Mouse (Mus musculus) neural tube, embryonic 11.5 days (tissue): ENCODE results near the gene Wipf2. TPM values are rescaled to one million over a fixed set of nuclear protein-coding genes. Genes with fewer than 3 reads are reported as not detected.
"Not testable (repeated sequence)": the region's sequence is repeated elsewhere in the genome, so short reads cannot be mapped to it uniquely, and the experiment has no call there.

Experiments used
- ATAC-seq: fragments of 200-750 bp; cut with Nextera tagmentation; 2 replicates; pipeline ENCODE4 v1.8.0; 2017; ENCODE audit warnings: moderate number of reproducible peaks, mild to moderate bottlenecking, moderate TSS enrichment, moderate library complexity; ENCODE audit not compliant: insufficient read depth, low FRiP score, low TSS enrichment
- DNase-seq: peaks from one replicate; pipeline ENCODE4 v3.0.0-alpha.2; 2015; ENCODE audit warnings: low spot score
- H3K27ac ChIP-seq: fragments of 300-500 bp; sonication (generic); 2 replicates; pipeline ENCODE4 v1.5.1; 2014; ENCODE audit warnings: low read depth, mild to moderate bottlenecking, low read length
- H3K27me3 ChIP-seq: fragments of 300-500 bp; sonication (generic); 2 replicates; pipeline ENCODE4 v1.6.1; 2014; ENCODE audit warnings: mild to moderate bottlenecking, low read length, mixed read lengths; ENCODE audit not compliant: control insufficient read depth, insufficient read depth
- H3K36me3 ChIP-seq: fragments of 300-500 bp; sonication (generic); 2 replicates; pipeline ENCODE4 v1.6.1; 2014; ENCODE audit warnings: mild to moderate bottlenecking, low read length, moderate library complexity, mixed read lengths; ENCODE audit not compliant: control insufficient read depth, insufficient read depth
- H3K4me1 ChIP-seq: fragments of 300-500 bp; sonication (generic); 2 replicates; pipeline ENCODE4 v1.6.1; 2014; ENCODE audit warnings: low read length, mixed read lengths; ENCODE audit not compliant: control insufficient read depth, insufficient read depth
- H3K4me2 ChIP-seq: fragments of 300-500 bp; sonication (generic); 2 replicates; pipeline ENCODE4 v1.6.1; 2014; ENCODE audit warnings: low read depth, mild to moderate bottlenecking, moderate library complexity
- H3K4me3 ChIP-seq: fragments of 300-500 bp; sonication (generic); 2 replicates; pipeline ENCODE4 v1.5.1; 2014; ENCODE audit warnings: low read depth, low read length
- H3K9ac ChIP-seq: fragments of 300-500 bp; sonication (generic); 2 replicates; pipeline ENCODE4 v1.6.1; 2014; ENCODE audit warnings: mild to moderate bottlenecking, low read length
- H3K9me3 ChIP-seq: fragments of 300-500 bp; sonication (generic); 2 replicates; pipeline ENCODE4 v1.6.1; 2016; ENCODE audit warnings: low read length; ENCODE audit not compliant: control insufficient read depth
- whole genome bisulfite sequencing: fragments of 180-500 bp; shearing (Covaris S2); extraction: QIAGEN DNeasy Blood & Tissue Kit; methylation state at CpG from one replicate; pipeline ENCODE4 v1.1.7; 2014; 5-methylcytosine and 5-hydroxymethylcytosine counted together
- polyA plus RNA-seq: library from polyadenylated mRNA; unstranded; fragments of >200 nt; fragmentation: Nextera tagmentation; extraction: Ambion mirVana; gene quantifications from 2 replicates; pipeline ENCODE4 v1.2.1, GENCODE M21; 2014

Gene Wipf2
- polyA plus RNA-seq, 1 experiment from 2014 or later: 5.6 TPM

DNA sequence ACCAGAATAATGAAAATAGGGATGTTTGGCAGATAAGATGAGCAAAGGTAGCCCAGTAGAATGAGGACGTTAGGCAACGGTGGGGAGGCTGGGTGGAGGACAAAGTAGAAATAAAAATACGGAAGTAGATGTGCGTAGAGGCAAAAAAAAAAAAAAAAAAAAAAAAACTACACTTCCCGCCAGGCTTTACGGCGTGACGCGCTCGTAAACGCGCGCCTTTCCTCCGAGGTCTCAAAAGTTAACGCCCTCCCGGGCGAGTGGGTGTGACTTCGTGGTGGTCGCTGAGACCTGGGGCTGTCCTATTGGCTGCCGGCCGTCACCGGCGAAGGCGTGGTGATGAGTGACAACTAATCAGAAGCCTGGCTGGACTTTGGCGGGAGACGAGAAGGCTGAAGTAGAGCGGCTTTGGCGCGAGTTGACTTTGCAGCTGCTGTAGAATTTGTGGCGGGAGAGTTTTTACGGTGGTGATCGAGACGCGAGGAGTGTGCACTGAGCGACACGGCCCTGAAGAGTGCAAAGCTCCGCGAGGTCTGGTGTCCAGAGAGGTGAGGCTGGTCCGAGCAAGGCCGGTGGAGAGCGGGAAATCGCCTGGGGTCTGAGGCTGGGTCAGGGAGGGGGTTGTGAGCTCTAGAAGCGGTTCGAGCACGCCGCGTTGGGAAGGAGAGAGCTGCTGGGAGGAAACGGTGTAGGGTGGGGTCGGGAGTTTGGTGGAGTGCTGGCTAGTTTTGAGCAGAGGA is 44.2 kb downstream of the Wipf2 start, which contains the start of gene Cdc6:
Cdc6 (plus strand) TSS at position 365 of the 737 bp plus-strand sequence.
- DNase-seq (peak; percentile 98), ATAC-seq (peak; percentile 96)
- Histone ChIP-seq H3K4me1 (peaks cover 9% of the 10 kb centered on the region), H3K36me3 (peaks cover 3% of the 10 kb centered on the region; the same call in 1 of the 2 replicates), H3K27me3 (no peaks in the 10 kb centered on the region), H3K27ac (no peak within 1 kb of the TSS), H3K4me3 (peak within 1 kb of the TSS; percentile 45), H3K9ac (peak within 1 kb of the TSS; percentile 52), H3K4me2 (peak within 1 kb of the TSS; percentile 72), H3K9me3 (no peaks in the 10 kb centered on the region)
- WGBS: under 1% methylated on average over 49 of the region's 49 CpGs

- Histone ChIP-seq H3K27me3 (no peaks in the 10 kb centered on the region), H3K9ac (no peak overlapping the region), H3K4me2 (peak overlapping the region; percentile 19), H3K4me1 (peaks cover 3% of the 10 kb centered on the region; the same call in 1 of the 2 replicates), H3K9me3 (no peaks in the 10 kb centered on the region), H3K27ac (no peak overlapping the region), H3K4me3 (no peak overlapping the region), H3K36me3 (peaks cover 4% of the 10 kb centered on the region; the same call in 1 of the 2 replicates)
- ATAC-seq (no peak), DNase-seq (peak; percentile 64)
- WGBS: 61% methylated on average over 6 of the region's 6 CpGs
These were observed 46.2 kb downstream of the Wipf2 start for GRCm38 (mm10) chr11:98909654-98910053.

GRCm38 (mm10) chr11:98910415-98910814 is 47.0 kb downstream of the Wipf2 start:
- Histone ChIP-seq H3K4me2 (no peak overlapping the region), H3K36me3 (peaks cover 4% of the 10 kb centered on the region; the same call in 1 of the 2 replicates), H3K4me1 (peaks cover 3% of the 10 kb centered on the region; the same call in 1 of the 2 replicates), H3K27ac (no peak overlapping the region), H3K4me3 (no peak overlapping the region), H3K27me3 (no peaks in the 10 kb centered on the region), H3K9me3 (no peaks in the 10 kb centered on the region), H3K9ac (no peak overlapping the region)
- WGBS: 96% methylated on average over 11 of the region's 11 CpGs
- DNase-seq (no peak), ATAC-seq (no peak)

- no peaks in the 10 kb centered on the region for H3K9me3 ChIP-seq
- peaks cover 4% of the 10 kb centered on the region; the same call in 1 of the 2 replicates for H3K36me3 ChIP-seq
- 87% methylated on average over 5 of the region's 5 CpGs for WGBS
- no peak overlapping the region for H3K27ac ChIP-seq
- H3K9ac ChIP-seq: no peak overlapping the region
- DNase-seq (no peak), ATAC-seq (no peak)
- H3K4me2 ChIP-seq: no peak overlapping the region
- H3K4me1 ChIP-seq: peaks cover 3% of the 10 kb centered on the region; the same call in 1 of the 2 replicates
- H3K4me3 ChIP-seq: no peak overlapping the region
- no peaks in the 10 kb centered on the region for H3K27me3 ChIP-seq
These were observed 48.1 kb downstream of the Wipf2 start for GRCm38 (mm10) chr11:98911498-98911897.

DNA sequence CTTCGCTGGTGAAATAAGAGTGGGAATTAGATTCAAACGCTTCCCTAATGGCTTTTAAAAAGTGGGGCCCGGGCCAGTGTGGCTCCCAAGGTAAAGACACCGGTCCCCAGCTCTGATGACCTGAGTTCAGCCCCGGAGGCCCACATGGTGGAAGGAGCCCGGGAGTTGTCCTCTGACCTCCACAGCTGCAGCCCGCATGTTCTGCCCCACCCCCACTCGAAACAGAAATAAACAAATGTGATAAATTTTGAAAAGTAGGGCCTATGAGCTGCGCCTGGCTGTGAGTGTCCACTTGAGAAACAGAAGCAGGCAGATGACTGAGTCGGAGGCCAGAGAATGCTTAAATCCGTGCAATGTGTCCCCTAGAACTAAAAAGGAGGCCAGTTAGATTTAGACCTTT is 50.8 kb downstream of the Wipf2 start:
- Histone ChIP-seq H3K27me3 (no peaks in the 10 kb centered on the region), H3K9ac (no peak overlapping the region), H3K27ac (no peak overlapping the region), H3K4me2 (no peak overlapping the region), H3K9me3 (no peaks in the 10 kb centered on the region), H3K36me3 (peaks cover 6% of the 10 kb centered on the region; the same call in 1 of the 2 replicates), H3K4me1 (peaks cover 5% of the 10 kb centered on the region; the same call in 1 of the 2 replicates), H3K4me3 (no peak overlapping the region)
- WGBS: 76% methylated on average over 11 of the region's 11 CpGs
- DNase-seq (no peak), ATAC-seq (no peak)

DNA sequence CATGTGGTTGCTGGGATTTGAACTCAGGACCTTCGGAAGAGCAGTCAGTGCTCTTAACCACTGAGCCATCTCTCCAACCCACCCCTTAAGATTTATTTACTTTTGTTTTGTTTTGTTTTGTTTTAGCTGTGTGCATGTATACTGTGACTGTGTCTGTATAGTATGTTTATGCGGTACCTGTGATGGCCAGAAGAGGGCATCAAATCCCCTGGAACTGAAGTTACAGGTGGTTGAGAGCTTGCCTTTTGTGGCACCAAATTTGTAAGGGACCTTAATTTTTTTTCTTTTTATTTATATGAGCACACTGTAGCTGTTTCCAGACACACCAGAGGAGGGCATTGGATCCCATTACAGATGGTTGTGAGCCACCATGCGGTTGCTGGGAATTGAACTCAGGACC is 52.9 kb downstream of the Wipf2 start:
- WGBS: 96% methylated on average over 3 of the region's 3 CpGs
- not testable (repeated sequence) for H3K27me3 ChIP-seq, H3K4me3 ChIP-seq, H3K4me2 ChIP-seq, H3K9me3 ChIP-seq, H3K4me1 ChIP-seq, H3K27ac ChIP-seq, ATAC-seq, DNase-seq, H3K9ac ChIP-seq, H3K36me3 ChIP-seq

- ATAC-seq (no peak), DNase-seq (no peak)
- Histone ChIP-seq H3K9ac (no peak overlapping the region), H3K27me3 (no peaks in the 10 kb centered on the region), H3K4me1 (0 out of 2 replicates have a peak, but pooled peaks cover 2% of the 10 kb centered on the region), H3K9me3 (no peaks in the 10 kb centered on the region), H3K36me3 (peaks cover 4% of the 10 kb centered on the region; the same call in 1 of the 2 replicates), H3K4me3 (no peak overlapping the region), H3K4me2 (no peak overlapping the region), H3K27ac (no peak overlapping the region)
- 69% methylated on average over 13 of the region's 13 CpGs for WGBS
These were observed 54.1 kb downstream of the Wipf2 start for GRCm38 (mm10) chr11:98917428-98918005.

DNA sequence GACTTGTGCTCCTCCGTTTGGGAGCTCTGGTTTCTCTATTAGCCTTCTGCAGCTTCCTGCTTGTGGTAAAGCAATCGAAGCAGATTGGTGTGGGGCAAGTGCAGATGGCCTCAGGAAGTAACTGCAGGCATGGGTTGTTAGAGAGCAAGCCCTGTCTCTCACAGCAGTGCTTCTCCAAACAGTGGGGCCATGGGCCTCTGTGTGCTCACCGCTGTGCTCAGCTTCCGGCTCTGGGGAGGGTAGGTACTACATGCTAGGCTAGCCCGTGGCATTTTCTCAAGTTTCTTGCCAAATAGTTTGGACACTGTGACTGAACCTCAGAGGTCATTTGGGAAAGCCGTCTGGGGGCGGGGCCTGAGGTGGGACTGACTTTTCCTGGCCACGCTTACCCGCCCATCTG is 54.8 kb downstream of the Wipf2 start:
- Histone ChIP-seq H3K4me1 (0 out of 2 replicates have a peak, but pooled peaks cover 2% of the 10 kb centered on the region), H3K4me3 (no peak overlapping the region), H3K27me3 (no peaks in the 10 kb centered on the region), H3K9me3 (no peaks in the 10 kb centered on the region), H3K36me3 (peaks cover 4% of the 10 kb centered on the region; the same call in 1 of the 2 replicates), H3K27ac (no peak overlapping the region), H3K9ac (no peak overlapping the region), H3K4me2 (no peak overlapping the region)
- DNase-seq (no peak), ATAC-seq (no peak)
- 63% methylated on average over 9 of the region's 9 CpGs for WGBS
